Mouse (Mus musculus) CH12.LX (cell line): ENCODE data around the gene Rprml. TPM values are rescaled to one million over a fixed set of nuclear protein-coding genes. Genes with fewer than 3 reads are reported as not detected.

Experiments
- DNase-seq: peaks from one replicate; pipeline ENCODE4 v3.0.0-alpha.2; 2013; ENCODE audit errors: extremely low read depth
- H3K27ac ChIP-seq: 2 replicates; pipeline ENCODE4 v1.5.1; 2012; ENCODE audit warnings: low read depth, mild to moderate bottlenecking, control low read depth, moderate library complexity; ENCODE audit not compliant: insufficient read depth
- H3K27me3 ChIP-seq: replicated peaks from 2 replicates; pipeline ENCODE3; 2012; ENCODE audit warnings: inconsistent platforms
- H3K36me3 ChIP-seq, 2 experiments: replicated peaks in 1 of 2; 2 replicates each; pipeline versions ENCODE3 to v1.6.1; 2012; ENCODE audit warnings: inconsistent platforms in 1 of 2, low read length in 1 of 2, mild to moderate bottlenecking in 1 of 2, mixed read lengths in 1 of 2, moderate library complexity in 1 of 2; ENCODE audit not compliant: control insufficient read depth in 1 of 2, insufficient read depth in 1 of 2
- H3K4me1 ChIP-seq, 2 experiments: 2 replicates each; pipeline ENCODE4 v1.6.1; 2012; ENCODE audit warnings: inconsistent platforms in 1 of 2, moderate library complexity in 1 of 2; ENCODE audit not compliant: insufficient read depth in 2 of 2, control insufficient read depth in 1 of 2
- H3K4me2 ChIP-seq: 2 replicates; pipeline ENCODE4 v1.6.1; 2012; ENCODE audit warnings: low read depth, mild to moderate bottlenecking, control low read depth; ENCODE audit not compliant: poor library complexity, insufficient read depth, severe bottlenecking
- H3K4me3 ChIP-seq, 3 experiments: fragments of 150-350 bp in 1 of 3; sonication (generic) in 1 of 3; replicated peaks in 1 of 3; 2 replicates each; pipeline versions ENCODE3 to v1.5.1; 2011 to 2012; ENCODE audit warnings: low read depth in 2 of 3, low read length in 2 of 3, mild to moderate bottlenecking in 2 of 3, moderate library complexity in 2 of 3, control low read depth in 1 of 3, improper control_type of control experiment in 1 of 3, inconsistent platforms in 1 of 3, mixed read lengths in 1 of 3; ENCODE audit not compliant: poor library complexity in 1 of 3
- H3K79me2 ChIP-seq: replicated peaks from 2 replicates; pipeline ENCODE4 v1.6.1; 2012; ENCODE audit warnings: mild to moderate bottlenecking, moderate library complexity; ENCODE audit not compliant: control insufficient read depth, poor library complexity, insufficient read depth, severe bottlenecking; ENCODE audit errors: extremely low read depth
- H3K9ac ChIP-seq: 2 replicates; pipeline ENCODE4 v1.6.1; 2012; ENCODE audit warnings: low read depth, mild to moderate bottlenecking, control low read depth, moderate library complexity; ENCODE audit not compliant: insufficient read depth
- H3K9me3 ChIP-seq: replicated peaks from 2 replicates; pipeline ENCODE3; 2012; ENCODE audit warnings: low read length, inconsistent platforms, mixed read lengths
- BHLHE40 ChIP-seq: IDR thresholded peaks from 2 replicates; pipeline ENCODE4 v1.6.1; 2011; ENCODE audit warnings: mild to moderate bottlenecking, low read depth, low read length, improper control_type of control experiment
- CHD2 ChIP-seq: IDR thresholded peaks from 2 replicates; pipeline ENCODE4 v1.6.1; 2011; ENCODE audit warnings: low read length, improper control_type of control experiment
- CTCF ChIP-seq, 2 experiments: IDR thresholded peaks in 1 of 2; conservative IDR thresholded peaks in 1 of 2; 2 replicates each; pipeline ENCODE4 v1.5.1; 2011 to 2012; ENCODE audit warnings: low read depth in 2 of 2, low read length in 2 of 2, improper control_type of control experiment in 1 of 2, inconsistent platforms in 1 of 2, mild to moderate bottlenecking in 1 of 2, moderate library complexity in 1 of 2
- E2F4 ChIP-seq: IDR thresholded peaks from 2 replicates; pipeline ENCODE4 v1.6.1; 2011; ENCODE audit warnings: low read depth, low read length, improper control_type of control experiment; ENCODE audit not compliant: insufficient replicate concordance
- ELF1 ChIP-seq: IDR thresholded peaks from 2 replicates; pipeline ENCODE4 v1.6.1; 2014; ENCODE audit warnings: low read depth, mild to moderate bottlenecking, inconsistent platforms, low read length, improper control_type of control experiment
- EP300 ChIP-seq: IDR thresholded peaks from 2 replicates; pipeline ENCODE4 v1.6.1; 2011; ENCODE audit warnings: low read length, improper control_type of control experiment
- ETS1 ChIP-seq: conservative IDR thresholded peaks from 2 replicates; pipeline ENCODE4 v1.6.1; 2012; ENCODE audit warnings: low read depth, mild to moderate bottlenecking, inconsistent platforms, low read length, improper control_type of control experiment, moderate library complexity
- GABPA ChIP-seq: IDR thresholded peaks from 2 replicates; pipeline ENCODE4 v1.6.1; 2012; ENCODE audit warnings: low read depth, low read length, improper control_type of control experiment, inconsistent platforms; ENCODE audit not compliant: insufficient replicate concordance
- HCFC1 ChIP-seq: IDR thresholded peaks from 2 replicates; pipeline ENCODE4 v1.6.1; 2012; ENCODE audit warnings: low read depth, mild to moderate bottlenecking, inconsistent platforms, low read length, improper control_type of control experiment
- IRF4 ChIP-seq: IDR thresholded peaks from 2 replicates; pipeline ENCODE4 v1.6.1; 2014; ENCODE audit warnings: low read depth, mild to moderate bottlenecking, inconsistent platforms, low read length, improper control_type of control experiment
- JUN ChIP-seq: IDR thresholded peaks from 2 replicates; pipeline ENCODE4 v1.6.1; 2011; ENCODE audit warnings: low read depth, mild to moderate bottlenecking, low read length, improper control_type of control experiment, moderate library complexity; ENCODE audit not compliant: insufficient read depth
- KAT2A ChIP-seq: IDR thresholded peaks from 2 replicates; pipeline ENCODE4 v1.6.1; 2012; ENCODE audit warnings: low read length, improper control_type of control experiment, inconsistent platforms; ENCODE audit not compliant: insufficient replicate concordance
- MAFK ChIP-seq: IDR thresholded peaks from 2 replicates; pipeline ENCODE4 v1.6.1; 2011; ENCODE audit warnings: low read length, improper control_type of control experiment; ENCODE audit not compliant: insufficient replicate concordance
- MYC ChIP-seq: IDR thresholded peaks from 2 replicates; pipeline ENCODE4 v1.6.1; 2011; ENCODE audit warnings: low read depth, mild to moderate bottlenecking, improper control_type of control experiment, low read length
- NELFE ChIP-seq: IDR thresholded peaks from 2 replicates; pipeline ENCODE4 v1.6.1; 2011; ENCODE audit warnings: low read depth, low read length, improper control_type of control experiment
- NRF1 ChIP-seq: IDR thresholded peaks from 2 replicates; pipeline ENCODE4 v1.6.1; 2014; ENCODE audit warnings: low read depth, mild to moderate bottlenecking, inconsistent platforms, low read length, improper control_type of control experiment, moderate library complexity
- POLR2A ChIP-seq: IDR thresholded peaks from 2 replicates; pipeline ENCODE4 v1.6.1; 2011; ENCODE audit warnings: low read depth, mild to moderate bottlenecking, improper control_type of control experiment, low read length
- POLR2AphosphoS2 ChIP-seq: IDR thresholded peaks from 2 replicates; pipeline ENCODE4 v1.6.1; 2011; ENCODE audit warnings: low read depth, low read length, improper control_type of control experiment
- RAD21 ChIP-seq: IDR thresholded peaks from 2 replicates; pipeline ENCODE4 v1.6.1; 2011; ENCODE audit warnings: low read depth, mild to moderate bottlenecking, low read length, improper control_type of control experiment, moderate library complexity
- RCOR1 ChIP-seq: conservative IDR thresholded peaks from 2 replicates; pipeline ENCODE4 v1.6.1; 2012; ENCODE audit warnings: low read depth, mild to moderate bottlenecking, inconsistent platforms, low read length, improper control_type of control experiment
- SIN3A ChIP-seq: IDR thresholded peaks from 2 replicates; pipeline ENCODE4 v1.6.1; 2012; ENCODE audit warnings: low read length, improper control_type of control experiment, inconsistent platforms
- TBP ChIP-seq: conservative IDR thresholded peaks from 2 replicates; pipeline ENCODE4 v1.6.1; 2011; ENCODE audit warnings: low read depth, low read length, improper control_type of control experiment
- TCF12 ChIP-seq: IDR thresholded peaks from 2 replicates; pipeline ENCODE4 v1.6.1; 2014; ENCODE audit warnings: low read depth, mild to moderate bottlenecking, inconsistent platforms, low read length, improper control_type of control experiment
- USF1 ChIP-seq: IDR thresholded peaks from 2 replicates; pipeline ENCODE4 v1.6.1; 2014; ENCODE audit warnings: low read depth, mild to moderate bottlenecking, inconsistent platforms, low read length, improper control_type of control experiment
- ZC3H11A ChIP-seq: IDR thresholded peaks from 2 replicates; pipeline ENCODE4 v1.6.1; 2012; ENCODE audit warnings: low read depth, mild to moderate bottlenecking, inconsistent platforms, low read length, improper control_type of control experiment
- ZKSCAN1 ChIP-seq: IDR thresholded peaks from 2 replicates; pipeline ENCODE4 v1.6.1; 2012; ENCODE audit warnings: low read depth, inconsistent platforms, low read length, improper control_type of control experiment, borderline replicate concordance
- ZMIZ1 ChIP-seq: IDR thresholded peaks from 2 replicates; pipeline ENCODE4 v1.6.1; 2012; ENCODE audit warnings: low read depth, mild to moderate bottlenecking, inconsistent platforms, low read length, improper control_type of control experiment
- ZNF384 ChIP-seq: IDR thresholded peaks from 2 replicates; pipeline ENCODE4 v1.6.1; 2012; ENCODE audit warnings: low read depth, low read length, improper control_type of control experiment, inconsistent platforms
- dilution Hi-C: fragments of 300-500 bp; cut with MboI; formaldehyde crosslinking; loops from 2 replicates; pipeline ENCODE4 v1.14.3; 2020; ENCODE audit warnings: low sequenced_read_pairs; ENCODE audit not compliant: extremely low pct_unique_long_range_greater_than_20kb, extremely low pct_ligation_motif_present
- in situ Hi-C: fragments of 300-500 bp; cut with MboI; formaldehyde crosslinking; loops from 3 replicates; pipeline ENCODE4 v1.14.3; 2019; ENCODE audit warnings: low sequenced_read_pairs, low pct_ligation_motif_present, low pct_unique_long_range_greater_than_20kb, mixed read lengths
- polyA plus RNA-seq: library from polyadenylated mRNA; unstranded; fragments of >175 nt; gene quantifications from 2 replicates; pipeline ENCODE4 v1.2.1, GENCODE M21; 2012; ENCODE audit warnings: low read depth; ENCODE audit not compliant: insufficient read length
- total RNA-seq, 2 experiments: library from RNA; depleted of rRNA; stranded (reverse); fragments of 300-350 nt in 1 of 2; fragments of >200 nt in 1 of 2; gene quantifications; 2 replicates each; pipeline ENCODE4 v1.2.3; 2012 to 2014

Rprml gene
- total and polyA plus RNA-seq, 3 experiments, result not detected

DNA sequence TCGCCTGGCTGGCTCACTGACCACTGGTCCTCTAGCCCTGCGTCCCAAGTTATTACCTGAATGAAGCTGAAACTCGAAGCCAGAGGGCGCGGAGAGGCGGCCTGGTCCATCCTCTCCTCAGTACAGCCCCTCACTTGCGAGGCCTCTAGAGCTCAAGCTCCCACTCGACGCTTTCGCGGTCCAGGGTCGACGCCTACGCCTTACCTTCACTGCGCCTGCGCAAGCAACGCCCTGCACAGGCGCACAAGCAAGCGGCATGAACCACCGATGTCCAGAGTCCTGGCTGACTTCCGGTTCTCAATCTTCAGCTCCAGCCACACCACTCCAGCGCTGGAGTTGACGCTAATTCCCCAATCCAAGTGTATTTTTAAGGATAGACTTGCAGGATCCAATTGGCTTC lies 21.9 kb upstream of the Rprml start:
- dilution Hi-C loops, result no loop called here
- no peak for DNase-seq
- Histone ChIP-seq H3K27me3 (peaks cover 62% of the 10 kb centered on the region), H3K36me3 (no peaks in the 10 kb centered on the region), H3K27ac (no peak overlapping the region), H3K79me2 (no peaks in the 10 kb centered on the region), H3K9ac (no peak overlapping the region), H3K9me3 (peaks cover 3% of the 10 kb centered on the region), H3K4me2 (no peak overlapping the region), H3K4me3 (no peak overlapping the region), H3K4me1 (no peaks in the 10 kb centered on the region)
- in situ Hi-C loops, result no loop called here
- no peak for TF ChIP-seq NELFE
- TF ChIP-seq RAD21, result no peak
- TF ChIP-seq JUN, result no peak
- no peak for TF ChIP-seq SIN3A
- TF ChIP-seq HCFC1, result no peak
- no peak for TF ChIP-seq TCF12
- TF ChIP-seq ETS1, result no peak
- TF ChIP-seq POLR2AphosphoS2, result no peak
- no peak for TF ChIP-seq ELF1
- TF ChIP-seq KAT2A, result no peak
- no peak for TF ChIP-seq ZKSCAN1
- no peak for TF ChIP-seq EP300
- no peak for TF ChIP-seq E2F4
- no peak for TF ChIP-seq ZMIZ1
- no peak for TF ChIP-seq IRF4
- no peak for TF ChIP-seq NRF1
- TF ChIP-seq CTCF (conservative IDR thresholded peaks at IDR 0.05 in 1 of 2, IDR thresholded peaks at IDR 0.05 in 1 of 2; ENCODE audit: low read depth in 2 of 2, low read length in 2 of 2), result no peak
- no peak for TF ChIP-seq ZNF384
- no peak for TF ChIP-seq USF1

- Histone ChIP-seq H3K79me2 (no peaks in the 10 kb centered on the region), H3K9me3 (peaks cover 3% of the 10 kb centered on the region), H3K9ac (no peak overlapping the region), H3K27me3 (peaks cover 86% of the 10 kb centered on the region), H3K4me1 (no peaks in the 10 kb centered on the region)
- dilution Hi-C loops, result no loop called here
- DNase-seq, result no peak
- TF ChIP-seq GABPA (no peak), MYC (no peak), ZC3H11A (no peak), SIN3A (no peak), CHD2 (no peak), BHLHE40 (no peak), MAFK (no peak), POLR2A (no peak), KAT2A (no peak), TBP (no peak), JUN (no peak), NRF1 (no peak), TCF12 (no peak), E2F4 (no peak), RCOR1 (no peak), ZMIZ1 (no peak), HCFC1 (no peak), POLR2AphosphoS2 (no peak)
- TF ChIP-seq, all 38 proteins: peak for 0
- Histone ChIP-seq H3K36me3 (no peaks in the 10 kb centered on the region), H3K4me3 (no peak overlapping the region), H3K27ac (no peak overlapping the region), H3K4me2 (no peak overlapping the region)
- in situ Hi-C loops, result no loop called here
These were observed 14.6 kb upstream of the Rprml start for GRCm38 (mm10) chr11:103634806-103635205.
